Mouse (Mus musculus): ENCODE data around the gene Tmem39b. TPM values are rescaled to one million over a fixed set of nuclear protein-coding genes. Genes with fewer than 3 reads are reported as not detected.
"Not testable (repeated sequence)": the region's sequence is repeated elsewhere in the genome, so short reads cannot be mapped to it uniquely, and the experiment has no call there.

Gene Tmem39b
- total RNA-seq (2021): 11.6 and 12.9 TPM in 2 replicates
- long read RNA-seq, experiment 1, partial matches to known transcripts: 1 of 2 reads
- long read RNA-seq, experiment 1, other reads (novel, unspliced or antisense): 1 of 2 reads
- long read RNA-seq, experiment 2, partial matches to known transcripts: 0 of 1 reads
- long read RNA-seq, experiment 2, other reads (novel, unspliced or antisense): 0 of 1 reads

DNA sequence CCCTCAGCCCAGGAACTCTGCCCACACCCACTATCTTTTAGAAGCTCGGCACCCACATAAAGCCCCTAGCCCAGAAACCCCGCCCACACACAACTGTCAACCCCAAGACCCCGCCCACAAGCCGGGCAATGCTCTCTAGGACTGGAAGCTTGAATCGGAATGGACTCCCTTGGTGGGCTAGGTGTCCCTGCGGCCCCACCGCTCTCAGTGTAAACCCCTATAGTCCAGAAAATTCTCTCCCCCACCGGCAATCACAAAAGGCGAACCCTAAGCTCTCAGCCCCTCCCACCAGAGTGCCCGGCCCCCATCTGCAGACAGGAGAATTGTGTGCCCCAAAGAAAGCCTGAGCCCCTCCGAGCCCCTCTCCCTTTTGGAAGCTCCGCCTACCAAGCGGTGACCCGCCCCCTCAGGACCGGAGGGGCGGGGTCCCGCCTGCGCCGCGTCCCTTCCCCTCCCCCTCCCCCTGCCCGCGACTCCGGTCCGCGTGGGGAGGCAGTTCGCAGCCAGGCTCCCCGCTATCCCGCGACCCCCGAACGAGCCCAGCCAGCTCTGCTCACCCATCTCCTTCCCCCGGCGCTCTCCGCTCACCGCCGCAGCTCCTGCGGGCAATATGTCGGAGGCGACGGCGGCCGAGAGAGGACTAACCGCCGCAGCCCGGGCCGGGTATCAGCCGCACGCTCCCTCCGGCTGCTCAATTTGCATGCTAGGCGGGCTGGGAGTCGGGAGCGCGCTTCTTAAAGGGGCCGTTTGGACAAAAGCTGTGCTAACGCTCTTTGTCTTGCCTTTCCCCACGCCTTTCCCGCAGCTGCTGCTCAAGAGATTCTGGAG is at the start of gene Tmem39b:
Tmem39b (minus strand) TSS at position 681 of the 828 bp plus-strand sequence.
- DNase-seq: peak; percentile 95

DNA sequence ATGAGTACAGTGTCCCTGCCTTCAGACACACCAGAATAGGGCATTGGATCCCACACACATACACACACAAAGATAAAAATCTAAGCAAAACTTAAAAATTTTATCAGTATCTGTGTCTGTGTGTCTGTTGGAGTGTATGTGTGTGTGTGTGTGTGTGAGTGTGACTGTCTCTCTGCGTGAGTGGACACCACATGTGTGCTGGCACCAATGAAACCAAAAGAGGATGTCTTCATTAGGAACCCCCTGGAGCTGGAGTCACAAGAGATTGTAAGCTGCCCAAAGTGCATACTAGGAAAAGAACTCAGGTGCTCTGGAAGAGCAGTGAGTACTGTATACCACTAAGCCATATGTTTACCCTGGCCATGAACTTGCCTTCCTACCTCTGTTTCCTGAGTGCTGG is 49.5 kb upstream of the Tmem39b start:
- DNase-seq: no peak

DNA sequence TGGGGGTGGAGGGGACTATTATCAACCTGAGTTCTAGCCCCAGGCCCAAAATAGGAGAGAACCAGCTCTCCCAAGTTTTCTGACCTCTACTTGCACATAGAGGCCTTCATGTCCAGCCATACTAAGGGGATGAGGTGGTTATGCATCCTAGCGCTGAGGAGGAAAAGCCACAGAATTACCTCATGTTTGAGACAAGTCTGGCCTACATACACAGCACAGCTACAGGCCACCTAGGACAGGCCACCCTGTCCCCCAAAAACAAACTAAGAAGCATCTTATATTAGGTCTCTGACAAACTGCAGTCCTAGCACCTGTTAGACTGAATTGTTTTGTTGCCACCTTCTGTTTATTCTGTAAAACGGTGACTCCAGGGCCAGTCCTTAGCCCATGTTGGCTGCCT is 46.9 kb upstream of the Tmem39b start:
- no peak for DNase-seq

DNA sequence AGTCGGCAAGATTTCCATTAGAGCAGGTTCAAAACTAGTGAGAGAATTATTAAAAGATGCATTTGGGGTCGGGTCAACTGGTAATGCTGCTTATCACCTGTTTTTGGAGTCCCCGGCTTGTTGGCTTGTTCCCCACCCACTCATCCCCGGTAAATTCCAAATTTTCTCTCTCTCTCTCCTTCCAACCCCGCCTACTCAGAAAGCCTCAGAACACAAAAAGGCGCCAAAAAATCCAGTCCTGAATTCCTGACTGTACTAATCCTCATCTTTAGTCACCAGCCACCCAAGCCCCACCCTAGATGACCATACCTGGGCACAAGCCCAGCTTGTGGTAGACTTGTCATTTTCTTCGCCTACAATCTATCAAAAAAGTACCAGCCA is 46.4 kb upstream of the Tmem39b start:
- peak; percentile 24 for DNase-seq

DNA sequence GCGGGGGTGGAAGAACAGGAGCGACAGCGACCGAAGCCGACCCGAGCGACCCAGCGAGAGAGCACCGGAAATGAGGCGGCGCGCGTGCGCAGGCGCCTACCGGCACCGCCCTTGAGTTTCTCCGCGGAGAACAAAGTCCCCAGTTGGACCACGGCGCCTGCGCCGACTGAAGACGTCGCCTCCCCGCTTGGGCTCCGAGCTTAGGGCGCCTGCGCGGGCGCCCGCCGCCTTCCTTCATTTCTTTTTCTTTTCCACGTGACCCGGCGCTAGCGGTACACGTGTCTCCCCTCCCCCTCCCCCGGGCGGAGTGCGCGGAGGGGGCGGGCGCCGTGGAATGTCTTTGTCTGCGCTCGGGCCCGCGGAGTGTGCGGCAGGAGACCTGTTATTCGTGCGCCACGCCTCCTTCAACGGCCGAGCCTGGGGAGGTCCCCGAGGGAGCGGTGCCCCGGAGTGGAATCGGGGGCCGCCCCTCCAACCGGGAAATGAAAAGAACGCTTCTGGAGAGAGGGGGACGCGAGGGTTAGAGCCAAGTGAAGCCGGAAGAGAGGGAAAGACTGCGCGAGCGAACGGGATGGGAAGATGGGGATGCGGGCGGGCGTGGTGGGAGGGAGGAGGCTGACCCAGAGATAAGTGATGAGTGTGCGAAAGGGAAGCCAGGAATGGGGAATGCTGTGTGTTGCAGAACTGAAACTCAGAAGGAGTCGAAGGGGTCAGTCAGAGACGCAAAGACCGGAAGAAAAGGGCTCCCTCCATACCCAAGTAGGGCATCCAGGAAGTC is 45.8 kb upstream of the Tmem39b start, which contains the start of gene Khdrbs1:
Khdrbs1 (minus strand) TSS at position 72 of the 778 bp plus-strand sequence.
- peak; percentile 98 for DNase-seq

DNA sequence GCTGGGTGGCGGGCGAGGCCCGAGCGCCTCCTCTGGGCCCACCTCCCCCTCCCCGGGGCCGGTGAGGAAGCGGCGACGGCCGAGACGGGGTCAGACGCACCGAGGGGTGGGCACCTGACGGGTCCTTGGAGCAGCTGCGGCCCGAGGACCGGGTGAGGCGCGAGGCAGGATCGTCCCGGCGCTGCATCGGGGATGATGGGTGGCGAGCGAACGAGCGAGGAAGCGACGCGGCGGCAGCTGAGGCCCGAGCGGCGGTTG is 45.3 kb upstream of the Tmem39b start:
- DNase-seq: no peak

DNA sequence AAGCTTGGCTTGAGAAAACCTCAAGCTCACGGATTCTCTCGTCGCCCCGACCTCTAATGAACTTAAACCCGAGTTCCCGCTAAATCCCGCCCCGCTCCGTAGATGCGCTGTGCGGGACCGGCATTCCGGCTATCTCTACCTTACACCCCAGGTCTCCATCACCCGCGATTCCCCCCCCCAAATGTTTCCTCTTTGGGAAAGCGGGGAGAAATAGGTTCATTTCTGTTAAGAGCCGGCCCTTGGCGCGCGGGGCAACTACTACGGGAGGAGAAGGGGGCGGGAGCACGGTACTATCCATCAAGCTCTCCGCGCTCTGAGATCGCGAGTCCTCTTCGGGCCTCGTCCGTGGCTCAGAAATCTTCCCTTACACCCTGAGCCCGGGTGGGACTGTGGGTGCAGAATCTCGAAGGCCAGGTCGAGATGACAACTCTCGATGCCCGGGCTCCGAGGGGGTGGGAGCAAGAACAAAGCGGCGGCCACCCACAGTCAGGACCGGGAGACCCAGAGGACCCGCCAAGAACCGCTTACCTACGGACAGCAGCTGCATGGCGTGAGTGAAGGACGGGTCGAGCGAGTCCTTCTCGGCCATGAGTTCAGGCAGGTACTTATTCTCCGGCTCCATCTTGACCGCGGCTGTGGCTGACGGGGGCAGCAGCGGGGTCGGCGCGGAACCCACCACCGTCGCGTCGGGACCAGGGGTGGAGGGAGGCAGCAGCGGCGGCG is 44.8 kb upstream of the Tmem39b start:
- peak; percentile 71 for DNase-seq

DNA sequence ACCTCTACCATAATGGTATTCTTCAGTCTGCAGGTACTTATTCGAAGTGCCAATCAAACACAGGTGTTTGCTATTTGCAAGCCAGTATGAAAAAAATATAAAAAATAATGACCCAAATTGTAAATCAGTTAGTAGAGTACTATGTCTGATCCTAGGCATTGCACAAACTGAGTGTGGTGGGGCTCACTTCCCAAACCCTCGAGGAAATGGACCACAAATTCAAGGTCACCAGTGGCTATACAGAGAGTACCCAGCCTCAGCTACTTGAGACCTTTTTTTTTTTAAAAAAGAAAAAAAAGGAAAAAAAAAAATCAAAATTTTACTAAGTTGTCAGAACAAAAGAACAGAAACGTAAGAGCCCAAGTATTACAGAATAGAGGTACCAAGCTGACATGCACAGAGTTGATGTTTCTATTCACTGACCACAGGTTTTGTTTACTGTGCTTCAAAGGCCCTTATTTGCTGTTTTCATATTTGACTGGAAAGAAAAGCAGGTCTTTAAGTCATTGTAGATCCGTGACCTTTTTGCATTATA is 42.5 kb upstream of the Tmem39b start:
- DNase-seq: no peak

DNA sequence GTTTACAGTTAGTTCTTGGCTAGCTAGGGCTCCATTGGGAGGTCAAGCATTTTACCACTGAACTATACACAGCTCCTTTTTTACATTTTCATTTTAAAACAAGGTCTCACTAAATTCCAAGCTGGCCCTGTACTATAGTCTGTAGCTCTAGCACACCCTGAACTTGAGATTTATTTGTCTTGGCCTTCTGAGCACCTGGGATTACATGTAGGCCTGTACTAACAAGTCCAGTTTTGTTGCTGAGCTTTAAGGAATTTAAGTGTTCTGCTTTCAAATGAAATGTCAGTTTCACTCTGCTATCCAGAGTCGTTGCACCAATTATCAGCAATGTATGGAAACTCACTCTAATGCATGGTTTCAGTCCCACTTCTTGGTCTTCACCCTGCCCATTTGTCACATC is 39.5 kb upstream of the Tmem39b start:
- DNase-seq: no peak

DNA sequence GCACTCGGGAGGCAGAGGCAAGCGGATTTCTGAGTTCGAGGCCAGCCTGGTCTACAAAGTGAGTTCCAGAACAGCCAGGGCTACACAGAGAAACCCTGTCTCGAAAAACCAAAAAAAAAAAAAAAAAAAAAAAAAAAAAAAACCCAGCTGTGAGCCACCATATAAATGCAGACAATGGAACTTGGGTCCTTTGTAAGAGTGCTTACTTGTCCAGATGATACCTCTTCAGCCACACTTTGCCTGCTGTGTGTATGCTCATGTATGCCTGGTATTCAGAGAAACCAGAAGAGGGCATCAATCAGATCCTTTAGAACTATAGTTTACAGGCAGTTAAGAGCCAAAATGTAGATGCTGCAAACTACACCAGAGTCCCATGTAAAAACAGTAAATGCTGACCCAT is 38.8 kb upstream of the Tmem39b start:
- not testable (repeated sequence) for DNase-seq

DNA sequence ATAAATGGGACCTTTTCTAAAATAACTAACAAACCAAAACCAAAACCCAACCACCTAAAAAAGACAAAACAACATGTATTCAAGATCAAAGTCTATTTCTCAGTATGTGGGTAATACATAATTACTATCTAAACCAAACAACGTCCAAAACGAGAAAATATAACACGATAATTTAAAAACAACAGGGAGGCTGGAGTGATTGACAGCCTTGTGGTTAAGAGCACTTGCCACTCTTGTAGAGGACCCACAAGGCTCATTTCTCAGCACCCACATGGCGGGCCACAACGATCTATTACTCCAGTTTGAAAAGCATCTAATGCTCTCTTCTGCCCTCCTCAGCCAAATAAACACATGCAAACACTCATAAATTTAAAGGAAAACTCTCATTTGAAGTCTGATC is 34.8 kb upstream of the Tmem39b start:
- DNase-seq: no peak

DNA sequence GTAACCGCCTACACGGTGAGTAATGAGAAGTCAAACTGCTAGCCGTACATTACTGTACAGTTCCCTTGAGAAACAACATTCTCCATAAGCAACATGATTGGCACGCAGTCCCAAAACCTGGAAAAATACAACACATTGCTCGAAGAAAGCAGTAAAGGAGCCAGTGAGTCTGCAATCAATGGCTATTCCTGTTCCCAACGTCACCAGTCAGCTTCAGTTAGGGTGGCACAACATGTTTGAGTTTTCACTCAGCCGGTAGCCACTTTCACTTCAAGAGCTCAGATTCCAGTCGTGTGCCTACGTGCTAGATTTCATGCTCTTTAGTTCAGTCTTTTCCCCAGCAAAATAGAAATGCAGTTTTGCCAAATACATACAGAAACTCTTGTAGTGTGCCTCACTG is 19.7 kb upstream of the Tmem39b start:
- no peak for DNase-seq

DNA sequence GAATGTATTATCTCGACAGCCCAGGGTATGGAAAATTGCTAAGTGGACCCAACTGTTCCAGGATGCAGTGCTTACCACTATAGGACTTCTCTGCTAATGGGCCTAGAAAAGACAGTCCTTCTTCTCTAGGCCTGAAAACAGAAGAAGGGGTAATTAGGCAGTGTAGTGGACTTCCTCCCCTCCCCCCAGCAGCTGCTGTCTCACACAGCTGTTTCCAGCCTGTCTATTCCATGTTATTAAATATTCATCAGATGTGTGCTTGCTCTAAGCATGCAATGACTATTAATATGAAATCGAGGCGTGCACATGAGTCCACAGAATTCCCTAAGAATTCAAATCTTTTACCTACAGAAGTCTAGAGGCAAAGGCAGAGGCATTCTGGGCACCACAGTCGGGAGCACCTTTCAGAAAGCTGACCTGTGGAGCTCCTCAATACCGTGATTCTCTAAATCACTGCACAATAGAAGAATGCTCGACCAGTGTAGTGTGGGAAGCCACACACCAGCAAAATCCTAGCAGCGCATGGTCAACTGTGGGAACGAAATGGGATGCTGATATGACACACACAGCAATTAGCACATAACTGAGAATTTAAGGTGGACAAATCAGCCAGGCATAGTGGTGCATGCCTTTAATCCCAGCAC is 13.0 kb upstream of the Tmem39b start:
- no peak for DNase-seq

DNA sequence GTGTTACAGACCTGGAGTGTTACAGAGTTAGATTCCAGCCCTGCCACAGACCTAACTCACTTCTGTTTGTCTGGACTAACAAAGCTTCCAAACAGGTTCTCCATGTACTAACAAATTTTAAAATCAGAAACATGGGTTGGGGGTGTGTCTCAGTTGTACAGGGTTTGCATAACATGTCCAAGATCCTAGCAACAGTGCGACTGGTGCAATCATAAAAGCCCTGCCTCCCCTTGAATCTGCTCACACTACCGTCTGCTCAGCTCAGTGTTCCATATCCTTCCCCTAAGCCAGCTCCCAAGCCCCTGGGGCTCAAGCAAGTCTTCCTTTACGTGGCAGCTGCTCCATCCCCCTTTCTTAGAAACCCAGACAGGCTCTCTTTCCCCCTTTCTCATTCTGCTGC is 10.1 kb upstream of the Tmem39b start:
- no peak for DNase-seq

DNA sequence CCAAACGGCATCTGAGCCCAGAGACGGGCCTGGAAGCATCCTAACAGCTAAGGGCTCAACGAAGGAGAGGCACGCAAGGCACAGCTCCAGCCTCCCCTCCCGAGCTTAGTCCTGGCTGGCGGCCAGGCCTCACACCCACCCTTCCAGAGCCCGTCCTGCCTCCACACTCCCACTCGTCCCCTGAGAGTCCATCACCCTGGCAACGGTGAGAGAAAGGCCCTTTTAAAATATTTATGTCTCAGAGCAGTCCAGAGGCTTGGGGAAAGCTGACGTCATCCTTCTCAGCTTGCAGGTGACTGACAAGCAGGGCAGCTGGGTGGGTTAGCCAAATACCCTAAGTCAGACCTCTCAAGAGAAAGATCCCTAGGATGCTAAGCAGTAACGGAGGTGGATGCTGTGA is 5.8 kb upstream of the Tmem39b start:
- peak; percentile 42 for DNase-seq

DNA sequence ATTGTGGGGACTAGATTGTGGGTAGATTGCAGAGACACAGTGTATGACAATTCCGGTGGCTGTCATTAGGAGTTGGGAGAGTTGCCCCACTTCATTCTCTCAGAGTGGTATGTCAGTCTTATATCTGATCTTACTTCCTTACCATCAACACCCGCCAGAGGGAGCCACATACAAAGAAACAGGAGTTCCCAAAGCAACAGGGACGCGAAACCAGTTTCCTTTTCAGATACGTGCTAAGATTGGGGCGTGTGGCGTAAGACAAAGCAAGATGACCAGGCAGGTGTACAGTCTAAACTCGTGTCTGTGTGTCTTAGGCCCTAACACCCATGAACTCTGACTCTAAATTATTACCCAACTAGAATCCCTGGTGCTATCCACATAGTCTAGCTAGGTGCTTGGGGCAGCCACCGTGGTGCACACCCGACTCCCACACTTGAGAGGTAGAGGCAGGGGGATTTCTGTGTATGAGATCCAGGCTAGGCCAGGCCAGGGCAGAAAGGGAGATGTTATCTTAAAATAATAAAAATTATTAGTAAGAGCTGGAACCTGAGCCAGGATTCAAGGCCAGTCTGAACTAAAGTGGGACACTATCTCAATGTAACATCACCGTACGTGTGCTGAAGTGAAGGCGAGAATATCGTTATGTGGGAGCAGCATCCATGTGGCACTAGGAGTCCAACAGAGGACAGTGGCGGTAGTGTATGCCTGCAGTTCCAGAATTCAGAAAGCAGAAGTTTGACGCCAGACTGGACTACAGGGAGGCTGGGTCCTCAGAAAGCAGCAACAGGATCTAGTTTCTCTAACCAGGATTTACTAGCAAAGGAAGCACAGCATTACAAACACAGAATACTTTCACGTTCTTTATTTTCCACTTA is 5.1 kb upstream of the Tmem39b start:
- peak; percentile 93 for DNase-seq

DNA sequence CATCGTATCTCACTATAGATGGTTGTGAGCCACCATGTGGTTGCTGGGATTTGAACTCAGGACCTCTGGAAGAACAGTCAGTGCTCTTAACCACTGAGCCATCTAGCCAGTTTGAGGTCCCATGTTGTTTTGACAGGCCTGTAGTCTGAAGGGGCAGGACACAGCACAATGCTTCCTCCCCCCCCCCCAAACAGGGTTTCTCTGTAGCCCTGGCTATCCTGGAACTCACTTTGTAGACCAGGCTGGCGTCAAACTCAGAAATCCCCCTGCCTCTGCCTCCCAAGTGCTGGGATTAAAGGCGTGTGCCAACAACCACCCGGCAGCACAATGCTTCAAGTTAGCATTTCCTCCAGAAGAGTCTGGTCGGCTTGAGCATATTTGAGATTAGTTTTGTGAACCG is 4.0 kb upstream of the Tmem39b start:
- not testable (repeated sequence) for DNase-seq

DNA sequence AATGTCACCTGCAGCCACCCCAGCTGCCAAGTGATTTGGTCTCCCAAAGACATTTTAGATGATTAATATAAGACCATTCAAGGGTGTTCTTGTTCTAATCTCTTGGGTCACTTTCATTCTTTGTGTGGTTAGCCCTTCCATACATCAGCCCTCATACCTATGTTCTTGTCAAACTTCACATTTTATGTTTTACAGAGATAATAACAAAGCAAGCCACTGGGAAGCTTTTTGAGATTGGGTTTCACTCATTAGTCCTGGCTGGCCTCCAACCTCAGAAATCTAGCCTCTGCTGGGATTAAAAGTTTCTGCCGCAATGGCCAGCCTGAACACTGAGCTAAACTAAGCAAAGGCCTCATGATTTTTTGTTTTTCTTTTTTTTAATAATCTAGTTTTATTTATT is 3.6 kb upstream of the Tmem39b start:
- DNase-seq: no peak

DNA sequence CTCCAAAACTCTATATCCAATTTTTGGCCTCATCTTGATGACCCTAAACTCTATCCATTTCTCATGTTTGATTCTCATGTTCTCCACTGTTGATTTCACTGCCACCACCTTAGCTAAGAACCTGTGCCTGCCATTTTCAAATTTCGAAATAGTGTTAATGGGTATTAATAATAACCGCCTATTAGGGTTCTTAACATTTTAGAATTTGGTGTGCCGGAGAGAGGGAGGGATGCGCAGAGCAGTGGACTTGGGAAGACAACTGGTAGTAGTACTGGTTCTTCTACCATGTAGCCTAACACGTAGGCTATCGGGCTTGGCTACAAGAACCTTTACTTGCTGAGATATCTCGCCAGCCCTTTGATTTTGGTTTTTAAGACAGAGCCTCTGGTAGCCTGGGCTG is 553 bp upstream of the Tmem39b start:
- no peak for DNase-seq

DNA sequence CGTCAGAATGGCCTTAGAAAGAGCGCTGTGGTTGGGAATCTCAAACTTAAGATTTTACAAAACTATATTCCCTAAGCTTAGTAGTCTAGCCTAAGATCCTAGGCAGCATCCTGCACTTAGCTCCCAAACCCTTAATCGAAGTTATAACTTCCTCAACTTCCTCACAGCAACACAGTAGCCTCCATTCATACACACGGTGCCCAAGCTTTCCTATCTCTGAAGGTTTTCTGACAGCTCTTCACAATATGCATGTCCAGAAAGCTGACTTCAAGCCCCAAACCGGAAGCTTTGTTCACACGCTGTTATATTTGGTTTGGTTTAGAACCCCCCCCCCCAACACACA is 852 bp downstream of the Tmem39b start:
- DNase-seq: no peak

DNA sequence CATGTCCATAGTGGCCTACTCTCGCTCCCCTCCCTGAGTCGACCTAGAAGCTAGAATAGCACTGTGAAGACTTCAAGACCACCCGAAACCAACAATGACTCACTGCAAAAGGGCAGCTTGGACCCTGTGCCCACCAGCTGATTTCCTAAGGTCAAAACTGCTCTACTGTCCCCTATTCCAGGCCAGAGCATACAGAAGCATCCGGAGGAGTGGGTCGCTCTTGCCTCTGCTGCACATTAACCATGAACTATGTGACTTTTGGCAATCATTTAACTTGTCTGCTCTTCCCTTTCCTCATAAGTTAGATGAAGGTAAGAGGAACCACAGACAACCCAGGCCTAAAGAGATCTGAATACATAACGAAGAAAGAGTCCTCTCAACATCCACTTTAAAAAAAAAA is 12.1 kb downstream of the Tmem39b start:
- DNase-seq: no peak

Data from adrenal gland, postnatal 14 days (tissue).